ENCODE assay signal across 22 mouse cellular contexts in genomic region chr15:84736994-84737346, GRCm38 (mm10). TPM values are rescaled to one million over a fixed set of nuclear protein-coding genes. Genes with fewer than 3 reads are reported as not detected.
DNase-seq lines count a peak whose midpoint lies in the region; ATAC-seq and TF ChIP-seq lines count a peak whose summit lies in the region.
"Had no signal": no experiment of that assay in that cellular context is flagged by ENCODE, and none has a peak within 500 bp of the region (broad histone marks: within the 10 kb centered on the region; RNA-seq: fewer than 3 reads in every experiment).

No protein-coding gene starts in this region.

- 0 out of 2 replicates have a peak, but pooled peaks have one; percentile 41 for ATAC-seq in hindbrain, embryonic 16.5 days
- ATAC-seq in forebrain, embryonic 14.5 days = peak; percentile 48; the same call in 1 of the 2 replicates
- ATAC-seq in forebrain, embryonic 16.5 days = peak; percentile 36; the same call in 1 of the 2 replicates
- no peak for ATAC-seq in neural tube, embryonic 13.5 days (ENCODE audit: low read depth)
- ATAC-seq: intestine, embryonic 16.5 days; liver, embryonic 12.5 days; Patski had no signal

- TF ChIP-seq POLR2A in lung, adult 2 months (IDR thresholded peaks at IDR 0.05; ENCODE audit: borderline replicate concordance, extremely low read depth, low read depth, low read length) = no peak

- H3K4me1 ChIP-seq in hindbrain, embryonic 16.5 days (ENCODE audit: control insufficient read depth, insufficient read depth, low read depth, low read length) = peaks cover 8% of the 10 kb centered on the region
- H3K4me1 ChIP-seq in hindbrain, embryonic 10.5 days (replicated peaks) = peaks cover 13% of the 10 kb centered on the region
- H3K4me1 ChIP-seq in forebrain, embryonic 14.5 days (ENCODE audit: control insufficient read depth, insufficient read depth, low read length) = no peaks in the 10 kb centered on the region
- H3K4me1 ChIP-seq in forebrain, embryonic 16.5 days (replicated peaks; ENCODE audit: control insufficient read depth, insufficient read depth, low read length) = peaks cover 5% of the 10 kb centered on the region; the same call in 1 of the 2 replicates
- H3K4me1 ChIP-seq in neural tube, embryonic 13.5 days (replicated peaks) = peaks cover 30% of the 10 kb centered on the region
- no peaks in the 10 kb centered on the region for H3K4me1 ChIP-seq in lung, adult 2 months (ENCODE audit: control insufficient read depth, insufficient read depth, low read length)
- H3K4me1 ChIP-seq: liver, embryonic 12.5 days had no signal

- peak overlapping the region; percentile 15; the same call in 1 of the 2 replicates for H3K9ac ChIP-seq in hindbrain, embryonic 16.5 days (ENCODE audit: low read depth, low read length)
- H3K9ac ChIP-seq in forebrain, embryonic 14.5 days (ENCODE audit: low read length) = no peak overlapping the region
- no peak overlapping the region for H3K9ac ChIP-seq in forebrain, embryonic 16.5 days (replicated peaks; ENCODE audit: low read depth, low read length)
- H3K9ac ChIP-seq in neural tube, embryonic 13.5 days = no peak overlapping the region
- H3K9ac ChIP-seq: limb, embryonic 13.5 days; liver, embryonic 12.5 days had no signal

- peak overlapping the region; percentile 71; the same call in 1 of the 2 replicates for H3K27ac ChIP-seq in hindbrain, embryonic 16.5 days (ENCODE audit: low read depth, low read length)
- no peak overlapping the region for H3K27ac ChIP-seq in hindbrain, embryonic 10.5 days
- no peak overlapping the region for H3K27ac ChIP-seq in forebrain, embryonic 14.5 days (ENCODE audit: low read depth, low read length)
- H3K27ac ChIP-seq in forebrain, embryonic 16.5 days (ENCODE audit: low read length) = no peak overlapping the region
- peak overlapping the region; percentile 71 for H3K27ac ChIP-seq in neural tube, embryonic 13.5 days (replicated peaks)
- H3K27ac ChIP-seq: layer of hippocampus, adult 2 months; limb, embryonic 13.5 days; liver, embryonic 12.5 days had no signal

- TF ChIP-seq CTCF in lung, adult 2 months (IDR thresholded peaks at IDR 0.05; ENCODE audit: insufficient read depth, low read length) = no peak

- H3K36me3 ChIP-seq in hindbrain, embryonic 16.5 days (ENCODE audit: control insufficient read depth, insufficient read depth, low read length) = no peaks in the 10 kb centered on the region
- no peaks in the 10 kb centered on the region for H3K36me3 ChIP-seq in hindbrain, embryonic 10.5 days
- H3K36me3 ChIP-seq in forebrain, embryonic 14.5 days (ENCODE audit: control insufficient read depth, insufficient read depth, low read length) = no peaks in the 10 kb centered on the region
- H3K36me3 ChIP-seq in forebrain, embryonic 16.5 days (ENCODE audit: control insufficient read depth, insufficient read depth) = no peaks in the 10 kb centered on the region
- no peaks in the 10 kb centered on the region for H3K36me3 ChIP-seq in neural tube, embryonic 13.5 days
- H3K36me3 ChIP-seq: G1E; limb, embryonic 13.5 days; liver, embryonic 12.5 days had no signal

- H3K9me3 ChIP-seq in hindbrain, embryonic 16.5 days (ENCODE audit: control insufficient read depth, low read length) = no peaks in the 10 kb centered on the region
- 0 out of 2 replicates have a peak, but pooled peaks cover 5% of the 10 kb centered on the region for H3K9me3 ChIP-seq in hindbrain, embryonic 10.5 days
- no peaks in the 10 kb centered on the region for H3K9me3 ChIP-seq in forebrain, embryonic 14.5 days (replicated peaks; ENCODE audit: control insufficient read depth, low read length)
- no peaks in the 10 kb centered on the region for H3K9me3 ChIP-seq in forebrain, embryonic 16.5 days (ENCODE audit: control insufficient read depth, low read length)
- no peaks in the 10 kb centered on the region for H3K9me3 ChIP-seq in neural tube, embryonic 13.5 days
- H3K9me3 ChIP-seq: limb, embryonic 13.5 days; liver, embryonic 12.5 days had no signal

- DNase-seq in hindbrain, embryonic 10.5 days (ENCODE audit: low spot score) = no peak
- peak; percentile 28 for DNase-seq in forebrain, embryonic 14.5 days (ENCODE audit: low spot score)
- no peak for DNase-seq in lung, adult 2 months
- no peak for DNase-seq in frontal cortex, postnatal 14 days (ENCODE audit: low spot score in 2 of 2)
- DNase-seq: adrenal gland, postnatal 36 days; B cell, adult 2 months; cerebellum, adult 9-10 months; gastrocnemius, postnatal 14 days; heart, adult 11 months; kidney, postnatal 25 days; lung, adult 18-20 months; lung, postnatal 4 days had no signal

- no peak overlapping the region for H3K4me3 ChIP-seq in hindbrain, embryonic 16.5 days (ENCODE audit: low read length)
- H3K4me3 ChIP-seq in hindbrain, embryonic 10.5 days = no peak overlapping the region
- H3K4me3 ChIP-seq in forebrain, embryonic 14.5 days (ENCODE audit: low read depth, low read length) = no peak overlapping the region
- H3K4me3 ChIP-seq in forebrain, embryonic 16.5 days (replicated peaks; ENCODE audit: low read length) = no peak overlapping the region
- H3K4me3 ChIP-seq in neural tube, embryonic 13.5 days = no peak overlapping the region
- H3K4me3 ChIP-seq in lung, adult 2 months (replicated peaks; ENCODE audit: extremely low read depth, low read depth, low read length) = no peak overlapping the region
- H3K4me3 ChIP-seq: layer of hippocampus, adult 2 months; limb, embryonic 13.5 days; liver, embryonic 12.5 days had no signal

- WGBS in hindbrain, embryonic 16.5 days = 33% methylated on average over 2 of the region's 4 CpGs
- 59% methylated on average over 2 of the region's 4 CpGs for WGBS in hindbrain, embryonic 10.5 days
- 42% methylated on average over 2 of the region's 4 CpGs for WGBS in forebrain, embryonic 14.5 days
- WGBS in forebrain, embryonic 16.5 days = 28% methylated on average over 3 of the region's 4 CpGs
- 36% methylated on average over 2 of the region's 4 CpGs for WGBS in neural tube, embryonic 13.5 days
- 54% methylated on average over 2 of the region's 4 CpGs for WGBS in lung, adult 2 months

- H3K4me2 ChIP-seq in hindbrain, embryonic 16.5 days (ENCODE audit: low read length) = no peak overlapping the region; the same call in 1 of the 2 replicates
- no peak overlapping the region for H3K4me2 ChIP-seq in forebrain, embryonic 14.5 days (ENCODE audit: low read length)
- no peak overlapping the region for H3K4me2 ChIP-seq in forebrain, embryonic 16.5 days (ENCODE audit: low read length)
- H3K4me2 ChIP-seq in neural tube, embryonic 13.5 days = no peak overlapping the region
- H3K4me2 ChIP-seq: heart, embryonic 11.5 days; limb, embryonic 13.5 days; liver, embryonic 12.5 days had no signal

- H3K27me3 ChIP-seq in hindbrain, embryonic 16.5 days (replicated peaks; ENCODE audit: control insufficient read depth, insufficient read depth, low read length) = no peaks in the 10 kb centered on the region
- H3K27me3 ChIP-seq in hindbrain, embryonic 10.5 days (ENCODE audit: insufficient read depth, poor library complexity, severe bottlenecking) = no peaks in the 10 kb centered on the region
- no peaks in the 10 kb centered on the region for H3K27me3 ChIP-seq in forebrain, embryonic 14.5 days (replicated peaks; ENCODE audit: control insufficient read depth, insufficient read depth, low read length)
- no peaks in the 10 kb centered on the region for H3K27me3 ChIP-seq in forebrain, embryonic 16.5 days (replicated peaks; ENCODE audit: control insufficient read depth, insufficient read depth, low read length)
- no peaks in the 10 kb centered on the region for H3K27me3 ChIP-seq in neural tube, embryonic 13.5 days
- H3K27me3 ChIP-seq: limb, embryonic 13.5 days; liver, embryonic 12.5 days; Patski had no signal

RNA-seq across cellular contexts. Expression of gene Arhgap8, which starts 17.1 kb away (rescaled TPM):
- polyA plus RNA-seq in hindbrain, embryonic 16.5 days (2015; fragmentation: Nextera tagmentation; extraction: Ambion mirVana) = 0.61 and 0.96 TPM in 2 replicates
- 3.5 and 3.8 TPM in 2 replicates for polyA plus RNA-seq in hindbrain, embryonic 10.5 days (2016; fragmentation: Nextera tagmentation; extraction: Ambion mirVana)
- polyA plus RNA-seq in forebrain, embryonic 14.5 days (2014; fragmentation: Nextera tagmentation; extraction: Ambion mirVana) = 0.20 and 0.37 TPM in 2 replicates
- 0.39 and 0.53 TPM in 2 replicates for polyA plus RNA-seq in forebrain, embryonic 16.5 days (2015; fragmentation: Nextera tagmentation; extraction: Ambion mirVana)
- 1.7 and 2.2 TPM in 2 replicates for polyA plus RNA-seq in neural tube, embryonic 13.5 days (2015; fragmentation: Nextera tagmentation; extraction: Ambion mirVana)
- 20.3 and 22.1 TPM in 2 replicates for polyA plus RNA-seq in lung, adult 2 months (2012; rRNA removed)
- polyA plus RNA-seq: G1E had no signal

Comparison
In these comparisons a context has a peak if more than half of its experiments do, and no peak if none do; other contexts are left out.
1. H3K27ac ChIP-seq: peak in hindbrain, embryonic 16.5 days (single experiment) and neural tube, embryonic 13.5 days (single experiment); none in hindbrain, embryonic 10.5 days (single experiment), forebrain, embryonic 14.5 days (single experiment) and forebrain, embryonic 16.5 days (single experiment).